Mouse (Mus musculus) midbrain, embryonic 12.5 days (tissue): ENCODE data around the gene Cd300ld5. TPM values are rescaled to one million over a fixed set of nuclear protein-coding genes. Genes with fewer than 3 reads are reported as not detected.
A peak's percentile ranks its signal among the peaks of the same experiment; 100 is the strongest.
"Not testable (repeated sequence)": the region's sequence is repeated elsewhere in the genome, so short reads cannot be mapped to it uniquely, and the experiment has no call there.

Source experiments
- ATAC-seq: fragments of 200-750 bp; cut with Nextera tagmentation; 2 replicates; pipeline ENCODE4 v1.8.0; 2017; ENCODE audit warnings: low read depth, moderate TSS enrichment, moderate library complexity; ENCODE audit not compliant: low FRiP score
- H3K27ac ChIP-seq: fragments of 300-500 bp; sonication (generic); replicated peaks from 2 replicates; pipeline ENCODE4 v1.5.1; 2016; ENCODE audit warnings: mild to moderate bottlenecking
- H3K27me3 ChIP-seq: fragments of 300-500 bp; sonication (generic); 2 replicates; pipeline ENCODE4 v1.6.1; 2016; ENCODE audit warnings: mild to moderate bottlenecking
- H3K36me3 ChIP-seq: fragments of 300-500 bp; sonication (generic); 2 replicates; pipeline ENCODE4 v1.6.1; 2016
- H3K4me1 ChIP-seq: fragments of 300-500 bp; sonication (generic); 2 replicates; pipeline ENCODE4 v1.6.1; 2016
- H3K4me2 ChIP-seq: fragments of 300-500 bp; sonication (generic); replicated peaks from 2 replicates; pipeline ENCODE4 v1.6.1; 2016; ENCODE audit warnings: mild to moderate bottlenecking, moderate library complexity
- H3K4me3 ChIP-seq: fragments of 300-500 bp; sonication (generic); 2 replicates; pipeline ENCODE4 v1.5.1; 2016; ENCODE audit warnings: mild to moderate bottlenecking
- H3K9ac ChIP-seq: fragments of 300-500 bp; sonication (generic); replicated peaks from 2 replicates; pipeline ENCODE4 v1.6.1; 2016; ENCODE audit warnings: mild to moderate bottlenecking, moderate library complexity
- H3K9me3 ChIP-seq: fragments of 300-500 bp; sonication (generic); 2 replicates; pipeline ENCODE4 v1.6.1; 2016; ENCODE audit warnings: mild to moderate bottlenecking
- WGBS: fragments of 180-500 bp; shearing (Covaris S2); methylation state at CpG from one replicate; pipeline ENCODE4 v1.1.7; 2016; 5-methylcytosine and 5-hydroxymethylcytosine counted together
- polyA plus RNA-seq: library from polyadenylated mRNA; unstranded; fragments of >200 nt; fragmentation: Nextera tagmentation; extraction: Ambion mirVana; gene quantifications from 2 replicates; pipeline ENCODE4 v1.2.1, GENCODE M21; 2016

The Cd300ld5 gene
- polyA plus RNA-seq, 1 experiment from 2014 or later: not detected

DNA sequence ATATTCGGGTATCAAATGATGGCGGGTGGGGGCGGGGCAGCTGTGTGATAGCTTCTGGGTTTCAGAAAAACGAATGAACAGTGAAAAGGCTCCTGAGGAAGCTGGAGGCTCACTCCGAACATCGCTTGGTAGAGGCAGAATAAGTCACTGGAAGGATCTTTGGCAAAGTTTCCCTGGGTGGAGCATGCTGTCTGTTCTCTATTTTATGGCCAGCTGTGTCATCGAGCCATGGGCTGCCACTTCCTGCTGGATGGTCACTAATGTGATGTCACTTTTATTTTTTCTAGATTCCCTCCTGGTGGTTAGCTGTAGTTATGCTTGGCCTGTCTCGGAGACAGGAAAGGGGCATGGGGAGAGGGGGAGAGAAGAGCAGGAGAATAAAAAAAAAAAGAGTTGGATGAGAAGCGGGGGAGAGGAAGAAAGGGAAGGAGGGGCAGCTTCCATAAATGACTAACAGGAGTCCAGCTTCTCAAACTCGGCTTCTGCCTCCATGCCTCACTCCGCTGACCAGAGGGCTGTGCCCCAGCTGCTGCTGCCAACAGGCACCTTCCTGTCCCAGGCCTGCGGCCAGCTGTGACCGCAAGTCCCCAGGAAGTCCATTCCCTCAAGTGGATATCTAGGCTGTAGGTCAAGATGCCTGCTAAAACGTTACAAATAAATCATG is 34.2 kb upstream of the Cd300ld5 start:
- Histone ChIP-seq H3K27me3 (peaks cover 57% of the 10 kb centered on the region), H3K9ac (no peak overlapping the region), H3K9me3 (no peaks in the 10 kb centered on the region), H3K36me3 (no peaks in the 10 kb centered on the region), H3K4me3 (no peak overlapping the region), H3K4me1 (peaks cover 18% of the 10 kb centered on the region), H3K4me2 (peak overlapping the region; percentile 35), H3K27ac (no peak overlapping the region)
- WGBS: 21% methylated on average over 13 of the region's 14 CpGs
- no peak for ATAC-seq

- Histone ChIP-seq H3K9me3 (no peaks in the 10 kb centered on the region), H3K27ac (0 out of 2 replicates have a peak overlapping the region, but pooled peaks have one; percentile 20), H3K36me3 (no peaks in the 10 kb centered on the region), H3K4me2 (peak overlapping the region; percentile 35), H3K4me3 (no peak overlapping the region), H3K27me3 (peaks cover 61% of the 10 kb centered on the region), H3K9ac (no peak overlapping the region), H3K4me1 (peaks cover 18% of the 10 kb centered on the region)
- 9% methylated on average over 9 of the region's 9 CpGs for WGBS
- ATAC-seq: no peak
These were observed 33.5 kb upstream of the Cd300ld5 start for GRCm38 (mm10) chr11:115071015-115071551.

DNA sequence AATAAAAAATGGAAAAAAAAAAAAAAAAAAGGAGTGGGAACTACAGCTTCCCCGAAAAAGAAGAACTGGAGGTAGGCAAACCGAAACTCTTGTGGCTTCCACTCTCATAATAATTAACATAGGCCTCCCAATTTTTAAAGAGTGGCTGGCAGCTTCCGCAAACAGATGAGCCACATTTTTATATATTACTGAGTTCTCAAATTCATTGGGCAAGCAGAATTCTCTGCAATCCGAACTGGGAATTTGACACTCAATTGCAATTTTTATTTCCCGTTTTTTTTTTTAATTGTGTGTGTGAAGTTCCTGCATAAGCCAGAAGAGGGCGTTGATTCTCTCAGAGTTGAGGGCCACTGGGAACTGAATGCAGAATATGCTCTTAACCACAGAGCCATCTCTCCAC is 29.2 kb upstream of the Cd300ld5 start:
- no peak overlapping the region for H3K9ac ChIP-seq
- H3K9me3 ChIP-seq: no peaks in the 10 kb centered on the region
- H3K36me3 ChIP-seq: no peaks in the 10 kb centered on the region
- ATAC-seq: no peak
- H3K4me3 ChIP-seq: no peak overlapping the region
- H3K4me2 ChIP-seq: no peak overlapping the region
- peaks cover 58% of the 10 kb centered on the region for H3K27me3 ChIP-seq
- WGBS: 71% methylated on average over 6 of the region's 6 CpGs
- H3K4me1 ChIP-seq: peaks cover 13% of the 10 kb centered on the region
- no peak overlapping the region for H3K27ac ChIP-seq

DNA sequence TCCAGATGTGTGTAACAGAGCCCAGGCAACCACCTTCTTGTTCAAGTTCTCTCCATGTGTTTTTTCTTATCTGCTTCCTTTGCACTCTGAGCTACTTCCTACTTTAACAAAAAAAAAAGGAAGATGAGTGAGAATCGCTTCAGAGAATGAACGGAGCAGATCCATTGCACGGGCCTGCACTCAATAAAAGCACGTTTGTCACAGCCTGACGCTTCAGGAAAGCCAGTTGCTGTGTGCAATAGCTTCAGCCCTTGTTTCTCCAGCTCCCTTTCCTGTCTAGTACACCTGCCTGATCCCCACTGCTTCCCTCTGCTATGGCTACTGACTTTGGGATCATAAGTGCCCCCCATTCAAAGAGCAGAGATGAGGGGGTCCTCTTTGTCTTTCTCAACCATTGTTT is 24.5 kb upstream of the Cd300ld5 start, which contains the start of gene Cd300e:
Gene Cd300e, minus strand, starts transcription at position 101 of the 400 bp plus-strand sequence.
- Histone ChIP-seq H3K27ac (no peak within 1 kb of the TSS), H3K9me3 (no peaks in the 10 kb centered on the region), H3K9ac (no peak within 1 kb of the TSS), H3K27me3 (peaks cover 17% of the 10 kb centered on the region), H3K4me1 (no peaks in the 10 kb centered on the region), H3K4me2 (no peak within 1 kb of the TSS), H3K36me3 (no peaks in the 10 kb centered on the region), H3K4me3 (no peak within 1 kb of the TSS)
- WGBS: 33% methylated on average over 5 of the region's 5 CpGs
- no peak for ATAC-seq

DNA sequence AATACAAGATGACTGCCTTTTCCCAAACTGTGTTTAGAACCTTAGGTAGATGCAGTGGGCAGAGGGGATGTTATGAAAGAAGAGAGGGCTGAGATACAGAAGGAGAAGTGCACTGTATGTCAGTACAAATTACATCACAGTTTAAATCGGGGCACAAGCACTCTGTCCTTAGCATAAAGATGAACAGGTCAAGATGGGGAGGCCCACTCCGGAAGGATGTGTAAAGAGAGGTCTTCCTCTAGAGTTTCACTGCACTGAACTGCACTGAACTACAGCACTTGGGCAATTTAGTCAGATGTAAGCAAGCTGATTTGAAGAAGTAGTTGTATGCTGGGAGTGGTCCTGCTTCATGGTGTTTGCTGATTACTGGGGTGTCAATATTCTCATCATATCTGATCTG is 22.2 kb upstream of the Cd300ld5 start:
- ATAC-seq: no peak
- H3K27ac ChIP-seq: no peak overlapping the region
- H3K4me3 ChIP-seq: no peak overlapping the region
- no peaks in the 10 kb centered on the region for H3K36me3 ChIP-seq
- no peaks in the 10 kb centered on the region for H3K9me3 ChIP-seq
- no peaks in the 10 kb centered on the region for H3K4me1 ChIP-seq
- no peak overlapping the region for H3K4me2 ChIP-seq
- H3K27me3 ChIP-seq: peaks cover 8% of the 10 kb centered on the region; the same call in 1 of the 2 replicates
- 87% methylated on average over 2 of the region's 2 CpGs for WGBS
- no peak overlapping the region for H3K9ac ChIP-seq

DNA sequence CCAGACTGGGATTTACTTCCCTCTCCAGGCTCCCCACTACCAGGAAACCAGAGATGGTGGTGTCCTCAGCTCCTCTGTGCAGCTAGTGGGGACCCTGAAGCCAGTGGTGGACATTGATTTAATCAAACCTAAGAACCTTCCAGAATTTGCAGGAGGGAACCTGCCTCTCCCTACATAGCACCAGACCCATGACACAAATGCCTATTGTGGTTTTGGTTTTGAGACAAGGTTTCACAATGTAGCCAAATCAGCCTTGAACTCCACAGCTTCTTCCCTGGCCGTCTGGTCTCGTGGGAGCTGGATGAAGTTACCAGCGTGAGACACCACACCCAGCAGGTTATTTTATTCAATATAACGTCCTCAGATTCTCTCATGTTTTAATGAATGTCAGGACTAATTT is 21.1 kb upstream of the Cd300ld5 start:
- Histone ChIP-seq H3K4me2 (no peak overlapping the region), H3K9me3 (no peaks in the 10 kb centered on the region), H3K27ac (no peak overlapping the region), H3K9ac (no peak overlapping the region), H3K36me3 (no peaks in the 10 kb centered on the region), H3K4me1 (no peaks in the 10 kb centered on the region), H3K4me3 (no peak overlapping the region), H3K27me3 (peaks cover 2% of the 10 kb centered on the region; the same call in 1 of the 2 replicates)
- 78% methylated on average over 4 of the region's 4 CpGs for WGBS
- no peak for ATAC-seq

DNA sequence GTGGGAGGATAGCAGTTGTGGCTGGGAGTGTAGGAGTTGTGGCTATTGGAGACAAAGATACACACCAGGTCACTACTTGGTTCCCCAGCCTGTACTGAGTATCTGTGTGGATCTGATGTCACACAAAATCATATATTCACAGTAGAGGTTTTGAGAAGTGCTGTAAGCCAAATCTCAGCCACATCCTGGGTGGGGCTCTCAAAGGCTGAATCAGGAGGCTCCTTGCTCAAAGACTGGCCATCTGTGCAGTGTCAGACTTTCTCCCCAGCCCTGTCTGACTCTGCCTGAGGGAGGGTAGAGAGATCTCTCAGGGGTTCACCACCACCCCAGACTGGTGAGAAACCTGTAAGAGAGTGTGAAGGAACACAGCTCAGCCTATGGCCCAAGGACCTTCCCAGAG is 17.0 kb upstream of the Cd300ld5 start:
- no peak for ATAC-seq
- H3K9ac ChIP-seq: no peak overlapping the region
- no peak overlapping the region for H3K4me3 ChIP-seq
- H3K27me3 ChIP-seq: peaks cover 7% of the 10 kb centered on the region; the same call in 1 of the 2 replicates
- H3K4me2 ChIP-seq: no peak overlapping the region
- H3K4me1 ChIP-seq: no peaks in the 10 kb centered on the region
- no peaks in the 10 kb centered on the region for H3K9me3 ChIP-seq
- H3K36me3 ChIP-seq: no peaks in the 10 kb centered on the region
- H3K27ac ChIP-seq: no peak overlapping the region

DNA sequence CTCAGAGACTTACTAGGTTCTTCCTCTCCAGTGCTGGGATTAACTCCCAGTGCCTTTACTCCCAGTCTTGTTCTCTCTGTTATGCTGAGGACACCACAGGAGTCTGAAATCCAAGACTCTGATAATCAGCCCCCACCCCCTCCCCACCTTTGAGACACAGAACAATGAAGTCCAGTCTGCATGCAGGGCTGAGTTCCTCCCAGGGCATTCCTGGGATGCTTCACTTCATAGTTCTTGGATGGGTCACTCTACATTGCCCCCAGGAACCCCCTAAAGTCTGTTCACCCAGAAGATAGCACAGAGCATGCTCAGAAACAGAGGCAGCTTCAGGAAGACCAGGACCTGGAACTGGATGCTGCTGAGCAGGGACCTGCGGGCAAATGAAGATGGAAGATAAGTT is 15.4 kb upstream of the Cd300ld5 start:
- 94% methylated on average over 1 of the region's 1 CpGs for WGBS
- Histone ChIP-seq H3K27ac (no peak overlapping the region), H3K4me1 (no peaks in the 10 kb centered on the region), H3K4me3 (no peak overlapping the region), H3K9me3 (no peaks in the 10 kb centered on the region), H3K9ac (no peak overlapping the region), H3K4me2 (no peak overlapping the region), H3K36me3 (no peaks in the 10 kb centered on the region), H3K27me3 (peaks cover 7% of the 10 kb centered on the region; the same call in 1 of the 2 replicates)
- no peak for ATAC-seq

DNA sequence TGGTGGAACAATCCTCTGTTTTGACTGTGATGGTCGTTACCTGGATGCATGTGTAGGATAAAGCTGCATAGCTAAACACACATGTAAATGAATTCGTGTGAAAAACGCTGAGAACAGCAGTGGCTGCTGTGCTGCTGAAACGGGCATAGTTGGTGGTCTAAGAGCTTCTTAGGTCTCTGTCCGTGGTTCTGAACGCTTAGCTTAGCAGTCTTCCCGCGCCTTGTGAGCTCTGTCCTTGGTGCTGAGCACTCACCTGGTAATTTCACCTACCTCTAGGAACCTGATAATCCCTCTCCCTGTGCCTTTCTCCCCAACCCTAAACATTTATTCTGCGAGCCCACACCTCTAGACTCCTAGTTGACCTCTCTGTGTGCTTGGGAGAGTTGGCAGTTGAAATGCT is 14.6 kb upstream of the Cd300ld5 start:
- H3K27me3 ChIP-seq: peaks cover 7% of the 10 kb centered on the region; the same call in 1 of the 2 replicates
- H3K9me3 ChIP-seq: no peaks in the 10 kb centered on the region
- H3K9ac ChIP-seq: no peak overlapping the region
- H3K36me3 ChIP-seq: no peaks in the 10 kb centered on the region
- ATAC-seq: no peak
- H3K4me2 ChIP-seq: no peak overlapping the region
- H3K4me3 ChIP-seq: no peak overlapping the region
- H3K4me1 ChIP-seq: no peaks in the 10 kb centered on the region
- 4% methylated on average over 9 of the region's 9 CpGs for WGBS
- no peak overlapping the region for H3K27ac ChIP-seq

DNA sequence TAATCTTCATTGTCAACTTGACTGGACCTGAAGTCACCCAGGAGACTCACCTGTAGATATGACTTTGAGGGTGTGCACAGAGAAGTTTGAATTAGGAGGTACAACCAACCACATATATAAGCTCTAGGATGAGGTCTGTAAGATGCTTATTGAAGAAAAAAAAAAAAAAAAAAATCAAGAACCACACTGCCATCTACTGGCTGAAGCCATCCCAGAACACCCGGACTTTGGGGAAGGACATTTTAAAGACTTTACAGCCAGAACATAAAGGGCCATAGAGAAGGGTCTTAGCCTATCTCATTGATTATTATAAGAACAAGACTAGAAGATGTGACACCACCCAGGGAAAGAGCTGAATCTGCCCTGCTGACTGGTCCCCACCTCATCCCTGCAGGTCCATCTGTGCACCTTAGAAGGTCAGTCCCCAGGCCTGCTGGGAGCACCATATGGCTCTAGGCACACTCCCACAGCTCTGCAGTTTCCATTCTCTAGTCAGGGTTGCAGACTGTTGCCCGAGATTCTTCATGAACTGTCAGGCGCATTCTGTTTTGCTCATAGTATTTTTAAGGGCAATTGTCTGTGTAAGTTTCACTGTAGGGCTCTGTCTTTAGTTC is 11.8 kb upstream of the Cd300ld5 start:
- H3K4me3 ChIP-seq: no peak overlapping the region
- no peaks in the 10 kb centered on the region for H3K9me3 ChIP-seq
- no peak for ATAC-seq

GRCm38 (mm10) chr11:115048259-115048658 is 10.7 kb upstream of the Cd300ld5 start, which contains the start of gene Cd300ld3:
Cd300ld3 (minus strand) TSS chr11:115048409.
- Histone ChIP-seq H3K9me3 (no peaks in the 10 kb centered on the region), H3K27me3 (peaks cover 7% of the 10 kb centered on the region; the same call in 1 of the 2 replicates), H3K9ac (no peak within 1 kb of the TSS), H3K4me2 (no peak within 1 kb of the TSS), H3K27ac (no peak within 1 kb of the TSS), H3K36me3 (no peaks in the 10 kb centered on the region), H3K4me1 (no peaks in the 10 kb centered on the region), H3K4me3 (no peak within 1 kb of the TSS)
- no peak for ATAC-seq
- 85% methylated on average over 2 of the region's 2 CpGs for WGBS

More for the DNA sequence above, 11.8 kb upstream of the Cd300ld5 start:
- Histone ChIP-seq H3K4me1 (no peaks in the 10 kb centered on the region), H3K9ac (no peak overlapping the region), H3K4me2 (no peak overlapping the region), H3K27me3 (peaks cover 7% of the 10 kb centered on the region; the same call in 1 of the 2 replicates), H3K27ac (no peak overlapping the region), H3K36me3 (no peaks in the 10 kb centered on the region)
- WGBS: 49% methylated on average over 3 of the region's 3 CpGs

DNA sequence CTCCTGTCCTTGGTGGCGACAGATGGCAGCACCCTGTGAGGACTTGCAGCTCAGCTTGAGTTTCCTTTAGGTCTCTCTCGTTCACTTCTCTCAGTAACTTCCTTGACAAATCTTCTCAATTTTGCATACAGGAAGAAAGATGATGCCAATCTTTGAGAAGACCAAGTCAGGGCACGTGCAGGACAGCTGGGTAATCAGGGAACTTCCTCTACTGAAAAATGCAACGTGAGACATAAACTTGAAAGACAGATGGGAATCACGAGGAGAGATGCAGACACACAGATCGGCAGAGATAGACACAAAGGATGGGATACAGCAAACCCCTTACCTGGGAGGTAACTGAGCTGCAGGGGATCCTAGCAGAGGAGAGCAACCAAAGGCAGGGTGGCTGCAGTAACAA is 10.7 kb downstream of the Cd300ld5 start, which contains the start of gene Cd300ld4:
Gene Cd300ld4, minus strand, starts transcription at position 101 of the 400 bp plus-strand sequence.
- H3K4me2 ChIP-seq, H3K9ac ChIP-seq, H3K27me3 ChIP-seq, H3K4me3 ChIP-seq, H3K36me3 ChIP-seq, ATAC-seq, H3K9me3 ChIP-seq, H3K4me1 ChIP-seq, H3K27ac ChIP-seq: not testable (repeated sequence)
- no CpG with 5 or more reads among the region's 6 CpGs for WGBS
